Mouse (Mus musculus): ENCODE measurements around the gene Ogdh.
"Not testable (repeated sequence)": the region's sequence is repeated elsewhere in the genome, so short reads cannot be mapped to it uniquely, and the experiment has no call there.

Ogdh gene

DNA sequence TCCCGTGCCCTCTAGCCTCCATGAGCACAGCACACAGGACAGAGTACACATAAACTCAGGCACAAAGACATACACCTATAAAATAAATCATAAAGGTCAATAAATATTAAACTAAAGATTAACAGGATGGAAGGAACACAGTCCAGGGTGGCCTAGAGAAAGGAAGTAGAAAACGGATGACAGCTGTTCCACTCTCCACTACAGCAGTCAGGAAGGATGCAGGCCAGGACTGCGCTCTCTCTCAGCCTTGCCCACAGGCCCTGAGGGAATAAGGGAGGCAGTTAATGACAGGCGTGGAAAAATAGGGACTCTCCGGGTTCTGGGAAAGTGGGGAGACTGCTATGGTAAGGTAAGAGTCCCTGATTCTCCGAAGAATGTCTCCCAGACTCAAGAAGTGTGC lies 75.0 kb downstream of the Ogdh start:
- no peak for DNase-seq (ENCODE audit: low spot score in 2 of 2)

DNA sequence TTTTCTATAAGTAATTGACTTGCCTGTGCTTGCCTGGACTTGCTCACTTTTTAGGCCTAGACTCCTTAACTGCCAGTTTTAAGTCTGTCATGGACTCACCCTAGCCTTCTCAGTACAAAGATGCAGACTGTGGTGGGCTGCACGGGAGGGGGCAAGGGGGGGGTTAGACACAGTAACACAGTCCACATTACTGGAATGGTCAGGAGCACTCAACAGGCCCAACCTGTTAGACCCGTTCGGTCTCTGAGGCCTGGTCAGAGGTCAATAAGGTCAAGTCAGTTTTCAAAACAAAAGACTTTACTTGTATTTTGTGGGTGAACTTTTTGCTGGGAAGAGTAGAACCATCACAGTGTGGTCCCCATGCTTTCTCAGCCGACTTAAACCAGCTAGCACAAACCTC lies 75.7 kb downstream of the Ogdh start:
- no peak for DNase-seq (ENCODE audit: low spot score in 2 of 2)

- DNase-seq (ENCODE audit: low spot score in 2 of 2) = not testable (repeated sequence)
Observed at GRCm38 (mm10) chr11:6367986-6368385, 76.6 kb downstream of the Ogdh start.

DNA sequence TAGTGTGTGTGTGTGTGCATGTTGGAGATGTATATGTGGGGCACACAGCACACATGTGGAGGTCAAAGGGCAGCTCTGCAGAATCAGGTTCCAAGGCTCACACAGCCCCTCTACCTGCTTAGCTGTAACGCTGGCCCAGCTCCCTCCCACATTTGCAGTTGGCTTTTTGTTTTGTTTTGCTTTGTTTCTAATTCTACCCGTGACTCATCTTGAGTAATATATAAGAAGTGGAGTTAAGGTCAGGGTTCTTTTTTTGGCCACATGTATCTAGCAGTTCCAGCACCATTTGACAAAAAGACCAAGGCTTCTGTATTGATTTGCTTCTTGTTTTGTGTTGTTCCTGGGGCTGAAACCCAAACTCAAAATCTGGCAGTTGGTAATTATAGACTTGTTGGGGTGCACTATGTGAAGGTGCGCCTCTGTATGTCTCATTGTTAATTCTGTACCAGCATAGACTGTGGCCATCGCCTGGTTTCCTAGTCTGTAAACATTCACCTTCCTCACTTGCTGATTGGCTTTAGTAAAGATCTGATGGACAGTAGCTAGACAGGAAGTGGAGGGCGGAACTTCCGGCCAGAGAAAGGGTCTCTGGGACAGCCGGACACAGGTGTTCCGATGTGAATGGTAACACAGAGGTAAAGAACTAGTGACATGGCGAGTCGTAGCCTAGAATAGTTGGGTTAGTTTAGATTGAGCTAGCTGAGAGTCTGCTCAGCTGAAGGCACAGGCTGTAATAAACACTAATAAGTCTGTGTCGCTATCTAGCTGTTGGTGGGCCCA lies 80.1 kb downstream of the Ogdh start:
- DNase-seq (ENCODE audit: low spot score in 2 of 2) = no peak

- DNase-seq (ENCODE audit: low spot score in 2 of 2) = no peak
Observed at GRCm38 (mm10) chr11:6372784-6373183, 81.4 kb downstream of the Ogdh start.

- no peak for DNase-seq (ENCODE audit: low spot score in 2 of 2)
Observed at GRCm38 (mm10) chr11:6380916-6381315, 89.5 kb downstream of the Ogdh start.

DNA sequence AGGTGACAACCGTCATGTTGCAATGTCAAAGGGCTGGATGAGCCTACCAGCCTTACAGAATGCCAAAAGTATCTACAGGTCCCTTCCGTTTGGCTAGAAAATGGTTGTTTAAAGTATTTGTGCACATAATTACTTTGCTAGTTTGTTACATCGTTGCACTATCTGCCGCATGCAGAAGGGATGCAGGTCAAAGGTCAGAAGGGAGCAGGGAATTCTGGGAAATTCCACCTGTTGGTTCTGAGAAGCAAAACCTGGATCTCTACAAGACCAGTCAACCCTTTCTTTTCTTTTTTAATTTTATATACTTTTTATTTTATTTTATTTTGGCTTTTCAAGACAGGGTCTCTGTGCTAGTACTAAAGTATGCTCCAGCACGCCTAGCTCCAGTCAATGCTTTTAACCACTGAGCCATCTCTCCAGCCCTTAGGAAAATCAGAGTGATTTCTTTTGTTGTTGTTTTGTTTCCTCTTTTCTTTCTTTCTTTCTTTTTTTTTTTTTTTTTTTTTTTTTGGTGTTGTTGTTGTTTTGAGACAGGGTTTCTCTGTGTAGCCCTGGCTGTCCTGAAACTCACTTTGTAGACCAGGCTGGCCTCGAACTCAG lies 96.8 kb downstream of the Ogdh start:
- no peak for DNase-seq (ENCODE audit: low spot score in 2 of 2)

- DNase-seq (ENCODE audit: low spot score in 2 of 2) = peak; percentile 97 to 99
Observed at GRCm38 (mm10) chr11:6388726-6389413, 97.4 kb downstream of the Ogdh start, which contains the start of gene Zmiz2. Zmiz2 (plus strand) TSS chr11:6389074.

DNA sequence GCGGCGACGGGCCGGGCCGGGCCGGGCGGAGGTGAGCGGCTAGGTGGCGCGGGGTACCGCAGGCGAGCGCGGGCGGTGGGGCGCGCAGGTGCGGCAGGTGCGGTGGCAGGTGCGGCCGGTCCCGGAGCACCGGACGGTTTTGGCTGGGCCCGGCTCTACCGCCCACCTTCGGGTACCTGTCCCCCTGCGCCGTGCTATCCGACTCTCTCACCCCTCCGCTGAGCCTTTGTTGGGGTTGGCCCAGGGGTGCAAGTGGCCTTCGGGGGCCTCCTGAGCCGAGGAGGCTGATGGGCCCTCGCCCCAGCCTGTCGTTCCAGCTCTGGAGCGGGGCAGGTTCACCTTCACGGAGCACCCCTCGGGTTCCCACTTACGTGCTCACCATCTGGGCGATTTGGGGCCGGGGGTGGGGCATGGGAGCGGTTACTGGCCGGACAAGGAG lies 98.1 kb downstream of the Ogdh start:
- peak; percentile 53 to 55 for DNase-seq (ENCODE audit: low spot score in 2 of 2)

DNA sequence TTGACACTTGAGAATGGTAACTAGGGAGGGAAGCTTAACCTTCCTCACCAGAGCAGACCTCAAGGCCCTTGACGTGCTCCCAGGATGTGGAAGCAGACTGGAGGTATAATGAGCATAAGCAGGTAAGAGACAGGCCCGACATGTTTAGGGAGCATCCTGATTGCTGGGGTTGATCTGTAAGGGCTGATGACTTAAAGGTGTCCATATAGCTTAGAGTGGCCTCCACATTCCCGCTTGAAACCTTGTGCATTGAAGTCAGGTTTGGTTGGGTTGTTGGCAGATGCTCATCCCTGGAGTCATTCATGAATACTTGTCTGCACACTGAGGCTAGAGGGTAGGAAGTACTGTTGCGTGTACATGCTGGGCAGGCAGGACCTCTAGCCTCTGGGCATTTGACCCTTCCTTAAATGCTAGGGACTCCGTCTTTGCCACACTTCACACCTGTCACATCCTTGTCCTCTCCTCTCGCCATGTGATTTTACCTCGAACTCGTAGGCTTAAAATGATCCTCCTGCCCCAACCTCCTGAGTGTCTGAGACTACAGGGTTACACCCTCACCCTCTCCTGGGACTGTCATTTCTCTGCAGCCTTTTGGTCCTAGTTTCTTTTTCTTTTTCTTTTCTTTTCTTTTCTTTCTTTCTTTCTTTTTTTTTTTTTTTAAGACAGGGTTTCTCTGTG lies 99.1 kb downstream of the Ogdh start:
- no peak for DNase-seq (ENCODE audit: low spot score in 2 of 2)

GRCm38 (mm10) chr11:6391516-6392276 lies 100.3 kb downstream of the Ogdh start:
- DNase-seq (ENCODE audit: low spot score in 2 of 2) = peak in 1 of 2 experiments; percentile 58

DNA sequence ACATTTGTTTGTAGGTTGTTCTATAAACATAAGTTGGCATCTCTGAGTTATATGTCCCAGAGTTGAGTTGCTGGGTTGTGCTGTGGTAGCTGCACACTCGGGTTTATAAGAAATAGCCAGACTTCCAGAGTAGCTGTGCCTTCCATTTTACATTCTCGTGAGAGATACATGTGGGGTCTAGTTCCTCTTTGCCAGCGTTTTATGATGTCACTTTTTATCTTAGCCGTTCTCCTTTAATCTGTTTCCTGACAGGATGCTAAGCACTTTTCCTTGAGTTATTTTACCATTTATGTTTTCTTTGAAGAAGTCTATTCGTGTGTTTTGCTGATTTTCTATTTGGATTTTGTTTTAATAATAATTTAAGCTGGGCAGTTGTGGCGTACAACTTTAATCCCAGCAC lies 101.4 kb downstream of the Ogdh start:
- no peak for DNase-seq (ENCODE audit: low spot score in 2 of 2)

DNA sequence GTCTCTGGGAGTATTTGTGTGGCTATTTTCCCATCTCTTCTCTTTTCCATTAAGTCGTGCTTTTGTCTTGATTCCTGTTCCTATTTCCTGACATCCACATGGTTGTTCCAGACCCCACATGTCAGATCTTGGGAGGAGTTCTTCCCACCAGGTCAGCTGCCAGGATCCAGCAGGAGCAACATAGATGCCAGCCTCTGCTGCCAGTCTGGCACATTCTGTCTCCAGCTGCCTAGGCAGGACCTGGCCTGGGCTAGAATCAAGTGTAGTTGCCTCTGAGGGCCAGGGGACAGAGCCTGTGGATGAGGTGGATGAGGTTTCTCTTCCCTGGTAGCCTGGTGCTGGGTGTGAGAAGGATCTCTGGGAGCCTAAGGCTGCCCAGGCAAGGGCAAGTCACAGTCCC lies 102.4 kb downstream of the Ogdh start:
- DNase-seq (ENCODE audit: low spot score in 2 of 2) = no peak

GRCm38 (mm10) chr11:6395565-6395964 lies 104.1 kb downstream of the Ogdh start:
- DNase-seq (ENCODE audit: low spot score in 2 of 2) = no peak

DNA sequence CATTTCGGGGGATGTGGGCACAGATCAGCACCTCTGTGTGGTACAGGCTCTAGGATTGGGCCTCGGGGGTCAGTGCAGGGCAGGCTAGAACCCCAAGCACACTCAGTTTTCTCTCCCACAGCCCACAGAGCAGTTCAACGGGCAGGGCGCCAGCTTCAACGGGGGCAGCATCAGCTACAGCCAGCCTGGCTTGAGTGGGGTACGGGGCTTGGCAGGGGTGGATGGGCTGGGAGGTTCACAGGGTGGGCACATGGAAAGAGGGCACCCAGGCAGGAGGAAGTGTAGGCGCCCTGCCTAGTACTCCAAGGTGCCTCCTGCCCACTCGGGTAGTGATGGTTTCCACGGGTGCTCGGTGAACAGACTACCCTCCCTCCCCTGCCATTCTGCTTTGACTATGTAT lies 106.7 kb downstream of the Ogdh start:
- no peak for DNase-seq (ENCODE audit: low spot score in 2 of 2)

- peak; percentile 76 to 92 for DNase-seq (ENCODE audit: low spot score in 2 of 2)
Observed at GRCm38 (mm10) chr11:6402515-6403510, 111.4 kb downstream of the Ogdh start.

GRCm38 (mm10) chr11:6403830-6404405 lies 112.5 kb downstream of the Ogdh start:
- DNase-seq (ENCODE audit: low spot score in 2 of 2) = no peak

DNA sequence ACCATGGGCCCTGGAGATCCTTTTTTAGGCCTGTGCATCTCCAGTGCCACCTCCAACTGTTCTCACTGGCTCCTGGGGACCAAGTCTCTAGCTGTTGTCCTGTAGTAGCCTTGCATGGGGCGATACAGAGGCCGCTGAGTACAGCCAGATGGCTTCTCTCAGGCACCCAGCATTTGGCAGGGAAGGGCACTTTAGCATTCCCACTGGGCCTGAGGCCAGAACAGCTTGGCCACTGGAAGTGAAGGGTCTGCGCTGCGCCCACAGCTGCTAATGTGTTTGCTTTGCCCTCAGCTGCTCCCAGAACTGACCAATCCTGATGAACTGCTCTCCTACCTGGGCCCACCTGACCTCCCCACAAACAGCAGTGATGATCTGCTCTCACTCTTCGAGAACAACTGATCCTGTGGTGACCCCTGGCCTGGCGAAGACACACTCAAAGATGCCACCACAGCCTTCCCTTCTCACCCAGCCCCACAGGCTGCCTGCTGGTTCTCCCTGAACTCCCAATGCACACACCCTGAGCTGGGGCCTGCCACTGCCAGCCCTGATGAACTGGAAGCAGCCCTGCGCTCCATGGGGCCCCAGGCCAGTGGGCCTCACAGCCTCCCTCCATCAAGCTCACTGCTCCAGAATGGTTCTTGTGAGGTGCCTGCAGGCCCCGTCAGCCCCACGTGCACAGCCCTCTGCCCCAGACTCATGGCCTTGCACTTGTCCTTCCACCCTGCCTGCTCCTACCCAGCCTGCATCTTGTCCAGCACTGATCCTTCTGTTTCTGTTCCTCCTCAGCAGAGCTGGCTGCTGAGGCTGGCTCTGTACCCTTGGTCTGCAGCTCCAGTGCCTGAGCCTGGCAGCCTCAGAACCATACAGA lies 113.5 kb downstream of the Ogdh start:
- no peak for DNase-seq (ENCODE audit: low spot score in 2 of 2)

DNA sequence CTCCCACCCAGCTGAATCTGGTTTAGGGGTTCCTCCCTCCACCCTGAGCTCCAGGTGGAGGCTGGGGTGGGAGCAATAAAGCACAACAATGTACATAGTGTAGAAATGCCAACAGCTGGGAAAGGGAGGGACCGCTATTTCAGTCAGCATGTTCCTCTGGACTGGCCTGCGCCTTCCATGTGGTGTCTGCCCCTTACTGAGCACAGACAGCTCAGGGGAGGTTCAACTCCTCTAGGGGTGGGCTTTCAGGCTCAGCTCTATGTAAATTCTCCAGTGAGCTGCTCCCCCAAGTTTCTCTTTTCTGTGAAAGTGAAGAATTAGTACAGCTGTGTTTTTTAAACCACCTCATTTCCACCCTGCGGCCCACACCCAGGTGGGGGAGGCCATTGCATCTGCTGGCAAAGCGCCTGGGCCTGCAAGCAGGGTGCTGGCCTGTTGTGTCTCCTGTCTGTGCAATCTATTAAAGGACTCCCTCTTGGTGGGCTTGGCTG lies 114.2 kb downstream of the Ogdh start:
- no peak for DNase-seq (ENCODE audit: low spot score in 2 of 2)

Measured in spleen, postnatal 10 days (tissue).